Mouse (Mus musculus): ENCODE data around the gene Pcsk7.

Gene Pcsk7

GRCm38 (mm10) chr9:45963577-45963976 lies 57.3 kb downstream of the Pcsk7 start:
- DNase-seq (ENCODE audit: low spot score): no peak

- no peak for DNase-seq (ENCODE audit: low spot score)
Measured at GRCm38 (mm10) chr9:45976884-45977283, 70.6 kb downstream of the Pcsk7 start.

Data from ovary, postnatal 36 days (tissue).